Mouse (Mus musculus): ENCODE results near the gene Ripor3. TPM values are rescaled to one million over a fixed set of nuclear protein-coding genes. Genes with fewer than 3 reads are reported as not detected.
A peak's percentile ranks its signal among the peaks of the same experiment; 100 is the strongest.

Gene Ripor3
- polyA plus RNA-seq, 1 experiment from 2014 or later = 9.2 TPM

- ATAC-seq (ENCODE audit: insufficient number of reproducible peaks, low FRiP score, low TSS enrichment, low read depth) = no peak
- Histone ChIP-seq H3K9me3 (no peaks in the 10 kb centered on the region), H3K27me3 (no peaks in the 10 kb centered on the region), H3K4me2 (no peak overlapping the region), H3K36me3 (no peaks in the 10 kb centered on the region), H3K9ac (no peak overlapping the region), H3K27ac (no peak overlapping the region), H3K4me1 (peaks cover 14% of the 10 kb centered on the region), H3K4me3 (no peak overlapping the region)
- 39% methylated on average over 3 of the region's 3 CpGs for WGBS
Observed at GRCm38 (mm10) chr2:168026467-168026866, 16.0 kb upstream of the Ripor3 start.

- H3K9me3 ChIP-seq = no peaks in the 10 kb centered on the region
- no peaks in the 10 kb centered on the region for H3K36me3 ChIP-seq
- 92% methylated on average over 8 of the region's 8 CpGs for WGBS
- H3K4me2 ChIP-seq = no peak overlapping the region
- peak overlapping the region; percentile 87 for H3K27ac ChIP-seq
- no peak for ATAC-seq (ENCODE audit: insufficient number of reproducible peaks, low FRiP score, low TSS enrichment, low read depth)
- H3K27me3 ChIP-seq = no peaks in the 10 kb centered on the region
- H3K4me3 ChIP-seq = no peak overlapping the region
- peaks cover 13% of the 10 kb centered on the region for H3K4me1 ChIP-seq
- H3K9ac ChIP-seq = no peak overlapping the region
Observed at GRCm38 (mm10) chr2:168025882-168026281, 15.5 kb upstream of the Ripor3 start.

GRCm38 (mm10) chr2:168025174-168025573 lies 14.8 kb upstream of the Ripor3 start:
- ATAC-seq (ENCODE audit: insufficient number of reproducible peaks, low FRiP score, low TSS enrichment, low read depth) = 0 out of 2 replicates have a peak, but pooled peaks have one; percentile 49
- H3K4me3 ChIP-seq = no peak overlapping the region
- WGBS = 33% methylated on average over 12 of the region's 12 CpGs
- H3K36me3 ChIP-seq = no peaks in the 10 kb centered on the region
- H3K27me3 ChIP-seq = no peaks in the 10 kb centered on the region
- H3K27ac ChIP-seq = peak overlapping the region; percentile 87
- peaks cover 16% of the 10 kb centered on the region for H3K4me1 ChIP-seq
- no peak overlapping the region for H3K4me2 ChIP-seq
- H3K9ac ChIP-seq = no peak overlapping the region
- no peaks in the 10 kb centered on the region for H3K9me3 ChIP-seq

DNA sequence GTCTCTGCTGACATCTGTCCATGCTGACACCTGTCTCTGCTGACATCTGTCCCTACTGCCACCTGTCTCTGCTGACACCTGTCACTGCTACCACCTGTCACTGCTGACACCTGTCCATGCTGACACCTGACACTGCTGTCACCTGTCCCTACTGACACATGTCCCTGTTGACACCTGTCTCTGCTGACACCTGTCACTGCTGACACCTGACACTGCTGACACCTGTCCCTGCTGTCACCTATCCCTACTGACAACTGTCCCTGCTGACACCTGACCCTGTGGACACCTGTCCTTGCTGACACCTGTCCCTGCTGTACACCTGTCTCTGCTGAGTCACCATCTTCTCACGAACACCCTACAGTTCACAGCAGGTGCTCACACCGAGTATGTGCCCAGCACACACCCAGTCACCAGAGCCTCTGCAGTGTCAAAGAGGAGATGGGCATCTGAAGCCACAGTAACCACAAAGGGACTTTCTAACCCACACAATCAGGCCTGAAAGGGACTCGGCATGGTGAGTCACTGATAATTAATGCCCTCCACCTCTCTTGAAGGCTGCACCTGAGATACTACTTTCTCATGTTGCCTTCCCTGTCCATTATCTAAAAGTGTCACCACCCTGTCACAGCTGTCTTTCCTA lies 13.5 kb upstream of the Ripor3 start:
- H3K9ac ChIP-seq = no peak overlapping the region
- WGBS = 63% methylated on average over 3 of the region's 3 CpGs
- no peak overlapping the region for H3K4me2 ChIP-seq
- no peaks in the 10 kb centered on the region for H3K27me3 ChIP-seq
- H3K36me3 ChIP-seq = no peaks in the 10 kb centered on the region
- H3K4me3 ChIP-seq = no peak overlapping the region
- peaks cover 26% of the 10 kb centered on the region for H3K4me1 ChIP-seq
- no peaks in the 10 kb centered on the region for H3K9me3 ChIP-seq
- no peak for ATAC-seq (ENCODE audit: insufficient number of reproducible peaks, low FRiP score, low TSS enrichment, low read depth)
- H3K27ac ChIP-seq = peak overlapping the region; percentile 87; the same call in 1 of the 2 replicates

DNA sequence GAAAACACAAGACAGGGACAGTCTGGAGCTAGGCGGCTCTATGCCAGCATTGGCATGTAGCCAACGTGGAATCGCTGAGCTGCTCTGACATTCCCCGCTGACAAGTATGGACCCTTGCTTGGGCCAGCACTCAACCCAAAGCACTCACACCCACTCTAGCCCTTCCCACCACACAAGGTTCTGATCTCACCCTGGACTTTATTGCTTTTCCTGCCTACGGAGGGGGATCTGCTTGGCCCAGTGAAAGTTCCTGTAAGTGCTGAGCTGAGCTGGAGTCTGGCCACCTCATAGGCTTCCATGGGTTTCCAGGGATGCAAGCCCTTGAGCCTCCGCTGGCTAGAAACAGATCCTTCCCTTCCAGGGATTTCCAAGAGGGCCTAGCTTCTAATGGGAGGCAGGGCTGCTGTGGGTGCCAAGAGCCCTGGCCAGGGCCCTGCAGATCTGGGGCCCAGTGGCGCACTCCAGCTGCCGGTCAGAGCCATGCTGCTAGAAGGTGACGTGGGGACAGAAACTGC lies 8.8 kb upstream of the Ripor3 start:
- Histone ChIP-seq H3K27me3 (no peaks in the 10 kb centered on the region), H3K4me3 (no peak overlapping the region), H3K9ac (no peak overlapping the region), H3K36me3 (no peaks in the 10 kb centered on the region), H3K9me3 (no peaks in the 10 kb centered on the region), H3K4me2 (no peak overlapping the region), H3K27ac (peak overlapping the region; percentile 85), H3K4me1 (peaks cover 24% of the 10 kb centered on the region)
- peak; percentile 84 for ATAC-seq (ENCODE audit: insufficient number of reproducible peaks, low FRiP score, low TSS enrichment, low read depth)
- WGBS = 52% methylated on average over 9 of the region's 9 CpGs

- no peaks in the 10 kb centered on the region for H3K36me3 ChIP-seq
- WGBS = 32% methylated on average over 5 of the region's 5 CpGs
- no peak overlapping the region for H3K4me2 ChIP-seq
- peak overlapping the region; percentile 17; the same call in 1 of the 2 replicates for H3K27ac ChIP-seq
- no peaks in the 10 kb centered on the region for H3K27me3 ChIP-seq
- H3K9ac ChIP-seq = no peak overlapping the region
- H3K4me3 ChIP-seq = no peak overlapping the region
- no peak for ATAC-seq (ENCODE audit: insufficient number of reproducible peaks, low FRiP score, low TSS enrichment, low read depth)
- H3K4me1 ChIP-seq = peaks cover 27% of the 10 kb centered on the region
- no peaks in the 10 kb centered on the region for H3K9me3 ChIP-seq
Observed at GRCm38 (mm10) chr2:168016951-168017391, 6.6 kb upstream of the Ripor3 start.

- H3K36me3 ChIP-seq = no peaks in the 10 kb centered on the region
- H3K4me2 ChIP-seq = no peak overlapping the region
- H3K4me3 ChIP-seq = no peak overlapping the region
- no peak overlapping the region for H3K9ac ChIP-seq
- H3K4me1 ChIP-seq = peaks cover 27% of the 10 kb centered on the region
- no peaks in the 10 kb centered on the region for H3K9me3 ChIP-seq
- ATAC-seq (ENCODE audit: insufficient number of reproducible peaks, low FRiP score, low TSS enrichment, low read depth) = no peak
- H3K27me3 ChIP-seq = no peaks in the 10 kb centered on the region
- peak overlapping the region; percentile 43 for H3K27ac ChIP-seq
- WGBS = 13% methylated on average over 11 of the region's 11 CpGs
Observed at GRCm38 (mm10) chr2:168010893-168011292, 475 bp upstream of the Ripor3 start.

- no peaks in the 10 kb centered on the region for H3K36me3 ChIP-seq
- H3K4me3 ChIP-seq = no peak overlapping the region
- WGBS = 78% methylated on average over 3 of the region's 3 CpGs
- H3K4me2 ChIP-seq = no peak overlapping the region
- no peak overlapping the region for H3K9ac ChIP-seq
- no peak for ATAC-seq (ENCODE audit: insufficient number of reproducible peaks, low FRiP score, low TSS enrichment, low read depth)
- H3K27me3 ChIP-seq = no peaks in the 10 kb centered on the region
- H3K9me3 ChIP-seq = no peaks in the 10 kb centered on the region
- peaks cover 32% of the 10 kb centered on the region for H3K4me1 ChIP-seq
- no peak overlapping the region for H3K27ac ChIP-seq
Observed at GRCm38 (mm10) chr2:168008132-168008531, 2.3 kb downstream of the Ripor3 start.

DNA sequence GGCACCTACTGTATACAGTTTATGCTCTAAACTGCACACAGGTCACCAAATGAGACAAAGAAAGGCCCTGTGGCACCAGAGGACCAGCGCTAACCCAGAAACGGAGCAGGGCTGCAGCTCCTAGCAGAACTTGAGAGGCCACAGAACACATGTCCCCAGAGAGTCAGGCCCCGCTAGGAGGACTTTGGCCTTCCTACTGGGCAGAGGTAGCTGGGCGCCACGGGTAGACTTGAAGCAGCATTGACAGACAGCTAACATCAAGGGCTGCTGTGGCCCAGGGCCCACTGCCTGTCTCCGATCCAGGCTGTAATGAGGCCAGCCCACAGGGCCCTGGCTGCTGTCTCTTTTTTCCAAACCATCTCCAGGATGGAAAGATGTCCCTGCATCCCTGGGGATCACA lies 3.9 kb downstream of the Ripor3 start:
- no peak overlapping the region for H3K4me2 ChIP-seq
- H3K36me3 ChIP-seq = 0 out of 2 replicates have a peak, but pooled peaks cover 3% of the 10 kb centered on the region
- WGBS = 78% methylated on average over 6 of the region's 6 CpGs
- no peaks in the 10 kb centered on the region for H3K27me3 ChIP-seq
- H3K27ac ChIP-seq = no peak overlapping the region
- no peak overlapping the region for H3K4me3 ChIP-seq
- H3K9ac ChIP-seq = no peak overlapping the region
- peaks cover 33% of the 10 kb centered on the region for H3K4me1 ChIP-seq
- H3K9me3 ChIP-seq = no peaks in the 10 kb centered on the region
- ATAC-seq (ENCODE audit: insufficient number of reproducible peaks, low FRiP score, low TSS enrichment, low read depth) = no peak

DNA sequence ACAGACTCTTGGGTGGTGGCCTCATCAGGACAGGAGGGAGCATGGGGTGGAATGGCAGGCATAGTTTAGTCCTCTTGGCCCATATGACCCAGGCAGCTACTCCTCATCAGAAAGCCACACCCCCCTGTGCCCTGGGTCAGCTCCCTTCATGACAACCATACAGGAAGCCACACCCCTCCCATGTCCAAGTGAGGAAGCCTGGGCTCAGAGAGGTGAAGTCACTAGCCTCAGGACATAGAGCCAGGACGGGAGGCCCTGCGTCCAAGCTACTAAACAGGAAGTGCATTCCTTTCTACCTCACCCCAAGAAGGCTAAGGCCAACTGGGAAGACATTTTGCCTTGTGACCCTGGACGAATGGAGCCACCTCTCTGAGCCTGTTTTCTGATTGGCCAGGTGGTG lies 4.8 kb downstream of the Ripor3 start:
- Histone ChIP-seq H3K9ac (no peak overlapping the region), H3K27me3 (no peaks in the 10 kb centered on the region), H3K36me3 (0 out of 2 replicates have a peak, but pooled peaks cover 4% of the 10 kb centered on the region), H3K27ac (no peak overlapping the region), H3K4me1 (peaks cover 24% of the 10 kb centered on the region), H3K4me3 (no peak overlapping the region), H3K9me3 (no peaks in the 10 kb centered on the region), H3K4me2 (no peak overlapping the region)
- ATAC-seq (ENCODE audit: insufficient number of reproducible peaks, low FRiP score, low TSS enrichment, low read depth) = no peak
- WGBS = 38% methylated on average over 3 of the region's 3 CpGs

- Histone ChIP-seq H3K9ac (no peak overlapping the region), H3K27ac (no peak overlapping the region), H3K4me1 (peaks cover 18% of the 10 kb centered on the region), H3K36me3 (peaks cover 8% of the 10 kb centered on the region; the same call in 1 of the 2 replicates), H3K27me3 (no peaks in the 10 kb centered on the region), H3K4me3 (no peak overlapping the region), H3K4me2 (no peak overlapping the region), H3K9me3 (no peaks in the 10 kb centered on the region)
- WGBS = 70% methylated on average over 3 of the region's 3 CpGs
- ATAC-seq (ENCODE audit: insufficient number of reproducible peaks, low FRiP score, low TSS enrichment, low read depth) = no peak
Observed at GRCm38 (mm10) chr2:168005005-168005404, 5.4 kb downstream of the Ripor3 start.

GRCm38 (mm10) chr2:168004369-168004768 lies 6.0 kb downstream of the Ripor3 start:
- H3K36me3 ChIP-seq = peaks cover 13% of the 10 kb centered on the region; the same call in 1 of the 2 replicates
- no peak overlapping the region for H3K27ac ChIP-seq
- peaks cover 14% of the 10 kb centered on the region; the same call in 1 of the 2 replicates for H3K4me1 ChIP-seq
- H3K27me3 ChIP-seq = no peaks in the 10 kb centered on the region
- 52% methylated on average over 2 of the region's 2 CpGs for WGBS
- no peaks in the 10 kb centered on the region for H3K9me3 ChIP-seq
- no peak overlapping the region for H3K9ac ChIP-seq
- no peak overlapping the region for H3K4me2 ChIP-seq
- ATAC-seq (ENCODE audit: insufficient number of reproducible peaks, low FRiP score, low TSS enrichment, low read depth) = no peak
- H3K4me3 ChIP-seq = no peak overlapping the region
